Mouse (Mus musculus): ENCODE results near the gene Ranbp17. TPM values are rescaled to one million over a fixed set of nuclear protein-coding genes. Genes with fewer than 3 reads are reported as not detected.

The Ranbp17 gene
- polyA plus RNA-seq, 1 experiment from 2014 or later = 4.7 TPM

DNA sequence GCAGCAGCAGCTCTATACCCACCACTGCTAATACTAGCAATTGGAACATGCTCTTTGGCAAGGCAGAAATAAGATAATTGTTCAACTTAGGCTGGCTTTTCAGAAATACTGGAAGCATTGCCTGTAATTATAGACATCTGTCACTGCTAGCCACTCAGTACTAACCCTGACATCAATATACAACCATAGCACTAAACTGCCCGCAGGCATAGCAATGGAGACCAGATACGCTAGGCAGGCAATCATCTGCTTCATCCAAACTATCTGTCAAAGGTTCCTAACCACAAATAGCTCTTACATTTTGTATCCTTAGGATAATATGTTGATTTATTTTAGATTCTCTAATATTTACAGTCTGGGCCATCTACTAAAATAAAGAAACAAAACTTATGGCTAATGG lies 171.5 kb downstream of the Ranbp17 start:
- H3K4me1 ChIP-seq (ENCODE audit: control insufficient read depth in 2 of 2, insufficient read depth in 2 of 2, low read length in 2 of 2) = no peaks in the 10 kb centered on the region
- H3K9ac ChIP-seq (ENCODE audit: low read length) = no peak overlapping the region
- no peaks in the 10 kb centered on the region for H3K36me3 ChIP-seq (ENCODE audit: control insufficient read depth, insufficient read depth, low read length)
- H3K4me3 ChIP-seq (ENCODE audit: control insufficient read depth in 1 of 2, insufficient read depth in 1 of 2, low read depth in 1 of 2, low read length in 2 of 2) = no peak overlapping the region
- WGBS = 97% methylated on average over 2 of the region's 2 CpGs
- H3K4me2 ChIP-seq (ENCODE audit: low read length) = no peak overlapping the region
- no peak for ATAC-seq (ENCODE audit: insufficient number of reproducible peaks, insufficient read depth, low FRiP score, low read depth)
- no peaks in the 10 kb centered on the region for H3K9me3 ChIP-seq (ENCODE audit: control insufficient read depth, low read length)
- no peak overlapping the region for H3K27ac ChIP-seq (replicated peaks in 1 of 2; ENCODE audit: control insufficient read depth in 1 of 2, insufficient read depth in 1 of 2, low read depth in 2 of 2, low read length in 2 of 2)
- H3K27me3 ChIP-seq (ENCODE audit: control insufficient read depth, insufficient read depth, low read length) = no peaks in the 10 kb centered on the region

DNA sequence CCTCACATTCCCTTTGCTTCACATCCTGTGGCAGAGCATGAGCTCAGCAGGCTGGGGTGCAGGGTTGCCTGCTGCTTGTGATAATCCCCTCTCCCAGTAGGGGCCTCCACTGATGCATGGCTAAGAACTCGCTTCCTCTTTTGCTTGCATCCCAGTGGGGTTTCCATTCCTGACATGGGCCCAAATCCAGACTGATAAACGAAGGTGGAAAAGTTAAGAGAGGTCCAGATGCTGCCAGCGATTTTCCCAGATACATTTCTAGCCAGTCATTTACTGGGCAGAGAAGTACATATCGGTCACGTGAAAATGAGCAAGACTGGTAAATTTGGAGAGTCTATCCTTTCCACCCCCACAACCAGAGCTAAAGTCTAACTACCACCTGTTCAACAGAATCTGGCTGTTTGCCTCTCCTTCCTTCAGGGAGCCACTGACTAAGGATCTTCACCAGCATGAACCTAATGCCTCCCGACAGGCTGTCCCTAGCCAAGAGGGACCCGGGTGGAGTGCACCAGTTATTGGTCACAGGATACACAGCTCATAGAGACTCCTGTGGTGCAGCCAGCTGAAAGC lies 176.9 kb downstream of the Ranbp17 start:
- no peak overlapping the region for H3K4me2 ChIP-seq (ENCODE audit: low read length)
- no peak overlapping the region for H3K9ac ChIP-seq (ENCODE audit: low read length)
- no peaks in the 10 kb centered on the region for H3K9me3 ChIP-seq (ENCODE audit: control insufficient read depth, low read length)
- peak; percentile 43; the same call in 1 of the 2 replicates for ATAC-seq (ENCODE audit: insufficient number of reproducible peaks, insufficient read depth, low FRiP score, low read depth)
- no peak overlapping the region for H3K27ac ChIP-seq (replicated peaks in 1 of 2; ENCODE audit: control insufficient read depth in 1 of 2, insufficient read depth in 1 of 2, low read depth in 2 of 2, low read length in 2 of 2)
- H3K27me3 ChIP-seq (ENCODE audit: control insufficient read depth, insufficient read depth, low read length) = no peaks in the 10 kb centered on the region
- no peaks in the 10 kb centered on the region for H3K36me3 ChIP-seq (ENCODE audit: control insufficient read depth, insufficient read depth, low read length)
- 37% methylated on average over 7 of the region's 7 CpGs for WGBS
- no peaks in the 10 kb centered on the region for H3K4me1 ChIP-seq (ENCODE audit: control insufficient read depth in 2 of 2, insufficient read depth in 2 of 2, low read length in 2 of 2)
- H3K4me3 ChIP-seq (ENCODE audit: control insufficient read depth in 1 of 2, insufficient read depth in 1 of 2, low read depth in 1 of 2, low read length in 2 of 2) = no peak overlapping the region

DNA sequence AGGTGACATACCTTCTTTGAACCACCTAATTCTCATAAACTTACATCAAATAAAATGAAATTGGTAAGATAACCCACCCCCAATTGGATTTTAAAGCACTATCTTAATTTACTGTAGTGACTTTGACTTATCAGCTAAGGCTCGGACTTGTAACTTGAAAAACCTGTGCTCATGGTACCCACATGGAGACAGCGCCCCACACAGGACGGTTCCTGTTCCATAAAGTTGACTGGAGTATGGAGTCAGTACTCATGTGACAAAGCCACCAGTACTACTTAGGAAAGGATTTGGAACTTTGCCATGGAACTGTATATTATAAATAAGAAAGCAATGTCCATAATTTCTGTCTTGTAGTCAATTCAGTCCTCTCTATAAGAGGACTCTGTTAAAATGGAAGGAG lies 177.9 kb downstream of the Ranbp17 start:
- no peaks in the 10 kb centered on the region for H3K36me3 ChIP-seq (ENCODE audit: control insufficient read depth, insufficient read depth, low read length)
- no peak overlapping the region for H3K4me3 ChIP-seq (ENCODE audit: control insufficient read depth in 1 of 2, insufficient read depth in 1 of 2, low read depth in 1 of 2, low read length in 2 of 2)
- H3K4me2 ChIP-seq (ENCODE audit: low read length) = no peak overlapping the region
- H3K9ac ChIP-seq (ENCODE audit: low read length) = no peak overlapping the region
- WGBS = 83% methylated on average over 3 of the region's 3 CpGs
- H3K4me1 ChIP-seq (ENCODE audit: control insufficient read depth in 2 of 2, insufficient read depth in 2 of 2, low read length in 2 of 2) = no peaks in the 10 kb centered on the region
- no peaks in the 10 kb centered on the region for H3K9me3 ChIP-seq (ENCODE audit: control insufficient read depth, low read length)
- H3K27ac ChIP-seq (replicated peaks in 1 of 2; ENCODE audit: control insufficient read depth in 1 of 2, insufficient read depth in 1 of 2, low read depth in 2 of 2, low read length in 2 of 2) = no peak overlapping the region
- no peaks in the 10 kb centered on the region for H3K27me3 ChIP-seq (ENCODE audit: control insufficient read depth, insufficient read depth, low read length)
- ATAC-seq (ENCODE audit: insufficient number of reproducible peaks, insufficient read depth, low FRiP score, low read depth) = no peak

DNA sequence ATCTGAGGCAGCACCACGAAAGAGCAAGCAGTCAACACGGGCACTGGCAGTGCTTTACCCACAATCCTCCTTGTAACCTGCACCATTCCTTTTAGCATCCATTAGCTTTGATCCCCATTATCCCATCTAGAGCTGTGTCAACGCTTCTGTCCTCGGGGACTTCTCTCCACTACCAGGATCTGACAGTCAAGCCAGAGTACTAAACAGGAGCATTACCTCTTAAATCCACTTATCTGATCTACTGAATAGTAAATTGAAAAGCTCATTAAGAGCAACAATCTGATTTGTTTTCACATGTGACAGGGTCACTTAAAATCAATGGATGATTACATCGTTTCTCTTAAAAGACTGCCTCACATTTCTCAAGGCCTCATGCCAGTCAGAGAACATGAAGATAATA lies 181.4 kb downstream of the Ranbp17 start:
- Histone ChIP-seq H3K9me3 (ENCODE audit: control insufficient read depth, low read length) (no peaks in the 10 kb centered on the region), H3K27me3 (ENCODE audit: control insufficient read depth, insufficient read depth, low read length) (no peaks in the 10 kb centered on the region), H3K9ac (ENCODE audit: low read length) (no peak overlapping the region), H3K4me1 (ENCODE audit: control insufficient read depth in 2 of 2, insufficient read depth in 2 of 2, low read length in 2 of 2) (no peaks in the 10 kb centered on the region; a peak in 1 of 4 replicates), H3K36me3 (ENCODE audit: control insufficient read depth, insufficient read depth, low read length) (no peaks in the 10 kb centered on the region), H3K27ac (replicated peaks in 1 of 2; ENCODE audit: control insufficient read depth in 1 of 2, insufficient read depth in 1 of 2, low read depth in 2 of 2, low read length in 2 of 2) (no peak overlapping the region), H3K4me3 (ENCODE audit: control insufficient read depth in 1 of 2, insufficient read depth in 1 of 2, low read depth in 1 of 2, low read length in 2 of 2) (no peak overlapping the region), H3K4me2 (ENCODE audit: low read length) (no peak overlapping the region)
- WGBS = 35% methylated on average over 5 of the region's 5 CpGs
- no peak for ATAC-seq (ENCODE audit: insufficient number of reproducible peaks, insufficient read depth, low FRiP score, low read depth)

DNA sequence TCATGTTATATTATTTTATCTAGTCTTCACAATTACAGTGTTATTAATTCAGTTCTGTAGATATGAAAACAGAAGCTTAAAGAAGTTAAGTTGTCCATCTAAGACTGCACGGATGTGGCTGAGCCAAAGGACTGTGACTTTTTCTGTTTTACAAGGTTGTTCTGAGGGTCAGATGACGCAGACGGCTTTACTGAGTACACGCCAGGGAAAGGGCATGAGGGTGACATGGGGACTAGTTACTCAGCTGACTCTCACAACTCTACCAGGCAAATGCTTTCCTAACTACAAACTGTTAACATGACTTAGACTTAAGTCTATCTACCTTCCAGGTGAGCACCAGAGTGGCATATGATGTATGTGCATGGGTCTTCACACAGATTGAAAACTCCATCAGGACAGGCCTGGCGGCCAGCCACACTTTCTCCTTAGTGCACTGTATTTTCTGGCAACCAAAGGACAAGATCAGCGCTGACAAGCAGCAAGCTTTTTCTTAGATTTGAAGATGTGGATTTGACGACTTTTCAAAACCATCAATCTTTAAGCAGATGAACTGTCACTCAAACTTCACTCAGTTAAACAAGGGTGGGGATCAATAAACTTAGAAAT lies 194.4 kb downstream of the Ranbp17 start:
- ATAC-seq (ENCODE audit: insufficient number of reproducible peaks, insufficient read depth, low FRiP score, low read depth) = no peak
- no peak overlapping the region for H3K27ac ChIP-seq (replicated peaks in 1 of 2; ENCODE audit: control insufficient read depth in 1 of 2, insufficient read depth in 1 of 2, low read depth in 2 of 2, low read length in 2 of 2)
- H3K4me2 ChIP-seq (ENCODE audit: low read length) = no peak overlapping the region
- no peak overlapping the region for H3K4me3 ChIP-seq (ENCODE audit: control insufficient read depth in 1 of 2, insufficient read depth in 1 of 2, low read depth in 1 of 2, low read length in 2 of 2)
- H3K9ac ChIP-seq (ENCODE audit: low read length) = no peak overlapping the region
- WGBS = 80% methylated on average over 7 of the region's 7 CpGs
- H3K36me3 ChIP-seq (ENCODE audit: control insufficient read depth, insufficient read depth, low read length) = no peaks in the 10 kb centered on the region
- no peaks in the 10 kb centered on the region for H3K27me3 ChIP-seq (ENCODE audit: control insufficient read depth, insufficient read depth, low read length)
- H3K9me3 ChIP-seq (ENCODE audit: control insufficient read depth, low read length) = no peaks in the 10 kb centered on the region
- H3K4me1 ChIP-seq (ENCODE audit: control insufficient read depth in 2 of 2, insufficient read depth in 2 of 2, low read length in 2 of 2) = no peaks in the 10 kb centered on the region

DNA sequence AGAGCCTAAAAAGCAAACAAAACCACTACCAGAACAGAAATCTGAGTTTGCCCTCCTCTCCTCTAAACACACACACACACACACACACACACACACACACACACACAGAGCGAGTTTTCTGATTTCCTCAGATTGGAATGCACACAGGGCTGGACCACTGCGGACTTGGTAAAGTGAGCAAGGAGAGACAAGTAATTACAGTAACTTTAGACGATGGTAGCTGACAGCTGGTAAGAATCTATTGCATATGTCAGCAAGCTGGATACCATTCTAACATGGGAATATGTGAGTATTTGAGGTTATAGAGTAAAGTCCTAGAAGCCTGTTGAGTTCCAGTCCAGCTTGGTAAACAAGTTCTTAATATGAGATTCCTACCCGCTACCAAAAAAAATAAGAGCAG lies 204.0 kb downstream of the Ranbp17 start:
- H3K27me3 ChIP-seq (ENCODE audit: control insufficient read depth, insufficient read depth, low read length) = no peaks in the 10 kb centered on the region
- H3K36me3 ChIP-seq (ENCODE audit: control insufficient read depth, insufficient read depth, low read length) = no peaks in the 10 kb centered on the region
- H3K9me3 ChIP-seq (ENCODE audit: control insufficient read depth, low read length) = no peaks in the 10 kb centered on the region
- WGBS = 83% methylated on average over 4 of the region's 4 CpGs
- H3K4me2 ChIP-seq (ENCODE audit: low read length) = no peak overlapping the region
- ATAC-seq (ENCODE audit: insufficient number of reproducible peaks, insufficient read depth, low FRiP score, low read depth) = no peak
- no peaks in the 10 kb centered on the region for H3K4me1 ChIP-seq (ENCODE audit: control insufficient read depth in 2 of 2, insufficient read depth in 2 of 2, low read length in 2 of 2)
- H3K27ac ChIP-seq (replicated peaks in 1 of 2; ENCODE audit: control insufficient read depth in 1 of 2, insufficient read depth in 1 of 2, low read depth in 2 of 2, low read length in 2 of 2) = no peak overlapping the region
- no peak overlapping the region for H3K9ac ChIP-seq (ENCODE audit: low read length)
- no peak overlapping the region for H3K4me3 ChIP-seq (ENCODE audit: control insufficient read depth in 1 of 2, insufficient read depth in 1 of 2, low read depth in 1 of 2, low read length in 2 of 2)

DNA sequence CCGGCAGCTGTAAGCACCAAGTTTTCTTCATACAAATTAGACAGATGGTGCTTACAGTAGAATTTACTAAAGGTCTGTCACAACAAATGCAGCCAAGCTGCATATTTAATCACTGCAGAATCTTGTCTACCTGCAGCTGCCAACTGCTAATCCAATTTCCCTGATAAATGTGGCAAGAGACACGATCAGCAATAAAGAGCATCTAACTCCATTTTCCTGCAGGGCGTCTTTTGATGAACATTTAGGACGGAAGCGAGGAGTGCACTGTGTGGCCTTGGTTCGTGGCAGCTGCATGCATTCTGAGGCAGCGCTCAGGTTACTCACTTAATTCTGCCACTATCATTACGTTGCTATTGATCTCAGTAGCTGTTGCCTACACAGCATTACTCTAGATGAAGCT lies 212.7 kb downstream of the Ranbp17 start:
- H3K27ac ChIP-seq (replicated peaks in 1 of 2; ENCODE audit: control insufficient read depth in 1 of 2, insufficient read depth in 1 of 2, low read depth in 2 of 2, low read length in 2 of 2) = no peak overlapping the region
- no peaks in the 10 kb centered on the region for H3K9me3 ChIP-seq (ENCODE audit: control insufficient read depth, low read length)
- H3K4me1 ChIP-seq (ENCODE audit: control insufficient read depth in 2 of 2, insufficient read depth in 2 of 2, low read length in 2 of 2) = no peaks in the 10 kb centered on the region
- no peaks in the 10 kb centered on the region for H3K36me3 ChIP-seq (ENCODE audit: control insufficient read depth, insufficient read depth, low read length)
- ATAC-seq (ENCODE audit: insufficient number of reproducible peaks, insufficient read depth, low FRiP score, low read depth) = no peak
- no peaks in the 10 kb centered on the region for H3K27me3 ChIP-seq (ENCODE audit: control insufficient read depth, insufficient read depth, low read length)
- no peak overlapping the region for H3K4me2 ChIP-seq (ENCODE audit: low read length)
- no peak overlapping the region for H3K4me3 ChIP-seq (ENCODE audit: control insufficient read depth in 1 of 2, insufficient read depth in 1 of 2, low read depth in 1 of 2, low read length in 2 of 2)
- no peak overlapping the region for H3K9ac ChIP-seq (ENCODE audit: low read length)
- 78% methylated on average over 8 of the region's 8 CpGs for WGBS

DNA sequence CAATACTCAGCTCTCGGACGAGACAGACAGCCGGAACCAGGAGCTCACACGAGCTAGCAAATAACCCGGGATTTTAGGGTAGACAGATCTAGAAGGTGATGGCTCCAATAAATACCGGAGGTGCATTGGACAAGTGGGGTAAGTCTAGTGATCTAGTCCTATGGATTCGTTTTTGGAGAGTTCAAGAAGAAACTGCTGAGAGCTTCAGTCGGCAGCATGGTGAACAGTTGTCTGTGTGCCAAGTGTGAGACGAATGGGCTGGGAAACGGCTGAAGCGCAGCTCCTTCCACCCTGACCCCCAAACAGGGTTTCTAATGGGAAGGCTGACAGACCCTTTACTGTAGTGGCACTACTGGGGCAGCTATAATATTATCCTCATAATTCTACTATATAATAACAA lies 214.2 kb downstream of the Ranbp17 start:
- 78% methylated on average over 11 of the region's 11 CpGs for WGBS
- Histone ChIP-seq H3K4me2 (ENCODE audit: low read length) (no peak overlapping the region), H3K9ac (ENCODE audit: low read length) (no peak overlapping the region), H3K27ac (replicated peaks in 1 of 2; ENCODE audit: control insufficient read depth in 1 of 2, insufficient read depth in 1 of 2, low read depth in 2 of 2, low read length in 2 of 2) (no peak overlapping the region), H3K9me3 (ENCODE audit: control insufficient read depth, low read length) (no peaks in the 10 kb centered on the region), H3K36me3 (ENCODE audit: control insufficient read depth, insufficient read depth, low read length) (no peaks in the 10 kb centered on the region), H3K4me3 (ENCODE audit: control insufficient read depth in 1 of 2, insufficient read depth in 1 of 2, low read depth in 1 of 2, low read length in 2 of 2) (no peak overlapping the region), H3K27me3 (ENCODE audit: control insufficient read depth, insufficient read depth, low read length) (no peaks in the 10 kb centered on the region), H3K4me1 (ENCODE audit: control insufficient read depth in 2 of 2, insufficient read depth in 2 of 2, low read length in 2 of 2) (no peaks in the 10 kb centered on the region)
- ATAC-seq (ENCODE audit: insufficient number of reproducible peaks, insufficient read depth, low FRiP score, low read depth) = no peak
